Mouse (Mus musculus): ENCODE results near the gene Vmn1r215. TPM values are rescaled to one million over a fixed set of nuclear protein-coding genes. Genes with fewer than 3 reads are reported as not detected.
"Not testable (repeated sequence)": the region's sequence is repeated elsewhere in the genome, so short reads cannot be mapped to it uniquely, and the experiment has no call there.

Vmn1r215 gene
- not detected in 3 replicates for total RNA-seq (2017)

DNA sequence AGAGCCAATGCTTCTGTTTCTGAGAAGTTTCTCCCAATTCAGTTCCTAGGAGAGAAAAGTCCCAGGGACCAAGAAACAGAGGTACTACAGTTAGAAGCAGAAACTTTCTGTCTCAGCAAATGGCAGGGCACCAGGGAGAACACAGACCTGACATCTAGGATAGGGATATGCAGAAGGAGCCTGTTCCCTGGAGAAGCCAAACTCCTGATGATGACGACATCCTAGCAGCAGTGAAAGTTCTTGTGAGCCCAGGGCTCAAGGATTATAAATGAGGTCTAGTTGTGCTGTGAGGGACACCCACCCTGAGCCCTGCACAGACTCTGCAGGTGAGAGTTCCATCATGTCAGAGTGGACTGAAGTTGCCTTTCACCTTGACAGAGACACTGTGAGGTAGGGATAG, at the start of gene Vmn1r215:
TSS of gene Vmn1r215 (plus strand) at position 301 of the 400 bp plus-strand sequence.
- ATAC-seq (replicated peaks; ENCODE audit: insufficient number of reproducible peaks, low FRiP score, low TSS enrichment, poor library complexity, severe bottlenecking) = no peak

DNA sequence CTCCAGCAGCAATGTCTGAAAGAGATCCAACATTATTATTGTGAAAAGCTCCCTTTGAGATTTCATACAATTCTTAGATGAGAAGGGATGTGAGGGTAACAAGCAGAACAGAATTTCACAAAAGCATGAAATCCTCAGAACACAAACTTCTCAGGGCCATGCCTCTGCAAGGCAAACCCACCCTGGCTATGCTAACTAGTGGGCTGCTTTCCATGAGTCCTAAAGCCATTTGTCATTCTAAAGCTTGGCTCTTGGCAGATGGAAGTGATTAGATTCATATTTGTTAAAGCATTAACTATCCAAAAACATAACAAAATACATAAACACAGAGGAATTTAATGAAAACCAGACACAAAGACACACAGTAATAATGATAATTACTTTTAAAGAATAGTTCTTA, 49.7 kb upstream of the Vmn1r215 start:
- ATAC-seq (replicated peaks; ENCODE audit: insufficient number of reproducible peaks, low FRiP score, low TSS enrichment, poor library complexity, severe bottlenecking) = no peak

DNA sequence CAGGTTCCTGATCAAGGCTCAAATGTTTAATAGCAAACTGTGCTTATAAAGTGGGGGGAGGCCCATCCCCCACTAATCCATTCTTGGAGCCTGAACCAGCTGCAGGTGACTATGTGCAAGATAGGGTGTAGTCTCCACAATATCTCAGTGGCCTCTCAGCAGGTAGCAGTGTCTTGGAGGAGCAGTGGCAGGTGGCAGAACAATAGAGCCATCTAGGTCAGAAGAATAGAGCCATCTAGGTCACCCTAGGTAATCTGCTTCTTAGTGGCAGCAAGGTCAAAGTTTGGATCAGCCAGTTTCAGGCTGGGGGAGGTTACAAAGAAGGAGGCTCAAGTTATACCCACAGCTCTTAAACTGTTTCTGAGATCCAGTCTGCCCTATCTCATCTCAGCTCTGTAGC, 43.0 kb upstream of the Vmn1r215 start:
- ATAC-seq (replicated peaks; ENCODE audit: insufficient number of reproducible peaks, low FRiP score, low TSS enrichment, poor library complexity, severe bottlenecking) = no peak

- ATAC-seq (replicated peaks; ENCODE audit: insufficient number of reproducible peaks, low FRiP score, low TSS enrichment, poor library complexity, severe bottlenecking) = no peak
These were observed 37.7 kb upstream of the Vmn1r215 start, which contains the start of gene Vmn1r214 for GRCm38 (mm10) chr13:23030118-23030517. Vmn1r214 (plus strand) TSS chr13:23030418.

DNA sequence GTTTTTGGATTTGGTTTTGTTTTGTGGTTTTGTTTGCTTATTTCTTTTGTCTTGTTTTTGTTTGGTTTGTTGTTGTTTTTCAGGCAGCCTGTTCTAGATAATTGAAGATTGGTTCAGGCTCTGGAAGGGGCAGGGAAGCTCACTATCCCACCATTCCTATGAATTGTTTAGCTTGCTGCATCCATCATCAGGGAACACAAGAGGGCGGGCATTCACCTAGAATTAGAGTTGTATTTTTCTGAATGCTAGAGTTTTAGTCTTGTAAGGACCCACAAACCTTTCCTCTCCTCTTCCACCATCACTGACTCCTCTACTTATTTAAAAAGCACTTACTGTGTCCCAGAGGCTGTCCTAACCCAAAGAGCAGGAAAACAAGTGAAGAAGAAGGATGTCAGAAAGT, 10.0 kb upstream of the Vmn1r215 start:
- no peak for ATAC-seq (replicated peaks; ENCODE audit: insufficient number of reproducible peaks, low FRiP score, low TSS enrichment, poor library complexity, severe bottlenecking)

DNA sequence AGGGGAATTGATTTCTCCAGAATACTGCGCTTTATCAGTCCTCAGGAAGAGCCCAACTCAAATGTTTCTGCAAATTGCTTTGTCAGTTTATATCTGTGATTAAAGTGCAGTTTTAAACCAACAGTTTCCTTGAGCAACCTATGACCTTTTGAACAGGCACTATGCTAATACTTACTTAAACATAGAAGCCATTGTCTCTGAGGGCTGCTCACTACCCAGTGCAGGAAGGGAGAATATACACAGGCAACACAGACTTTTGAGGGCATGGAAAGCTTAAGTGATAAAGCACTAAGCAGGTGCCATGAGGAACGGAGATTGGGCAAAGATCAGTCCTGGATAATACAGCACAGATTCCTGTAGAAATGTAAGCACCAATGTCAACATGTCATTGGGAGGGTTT, 1.5 kb downstream of the Vmn1r215 start:
- no peak for ATAC-seq (replicated peaks; ENCODE audit: insufficient number of reproducible peaks, low FRiP score, low TSS enrichment, poor library complexity, severe bottlenecking)

DNA sequence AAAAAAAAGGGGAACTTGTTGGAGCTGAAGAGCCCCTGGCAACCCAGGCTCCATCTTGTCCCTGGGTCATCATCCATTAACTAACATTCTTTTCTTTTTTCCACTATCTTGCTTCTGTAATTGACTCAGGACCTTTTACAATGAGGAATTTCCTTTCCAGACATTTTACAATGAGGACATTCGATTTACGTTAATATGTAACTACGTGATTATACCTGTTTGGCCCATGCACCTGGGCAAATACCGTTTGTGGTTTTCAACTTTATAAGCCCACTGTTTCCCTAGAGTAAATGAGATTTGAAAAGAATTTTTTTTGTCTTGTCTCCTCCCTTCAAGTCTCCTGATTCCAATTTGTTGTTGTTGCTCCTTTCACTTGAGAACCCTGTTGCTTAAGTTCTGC, 26.6 kb downstream of the Vmn1r215 start:
- ATAC-seq (replicated peaks; ENCODE audit: insufficient number of reproducible peaks, low FRiP score, low TSS enrichment, poor library complexity, severe bottlenecking) = no peak

- ATAC-seq (replicated peaks; ENCODE audit: insufficient number of reproducible peaks, low FRiP score, low TSS enrichment, poor library complexity, severe bottlenecking) = not testable (repeated sequence)
These were observed 50.3 kb downstream of the Vmn1r215 start, which contains the start of gene Vmn1r217 for GRCm38 (mm10) chr13:23118126-23118525. Vmn1r217 (minus strand) TSS chr13:23118226.

GRCm38 (mm10) chr13:23120611-23121010, 52.8 kb downstream of the Vmn1r215 start:
- ATAC-seq (replicated peaks; ENCODE audit: insufficient number of reproducible peaks, low FRiP score, low TSS enrichment, poor library complexity, severe bottlenecking) = no peak

Other genes with a start within 250 kb of the Vmn1r215 start
- not detected in 3 replicates for gene Vmn1r210, start 236.7 kb upstream of the Vmn1r215 start, total RNA-seq (2017)
- not detected in 3 replicates for gene Vmn1r211, start 210.5 kb upstream of the Vmn1r215 start, total RNA-seq (2017)
- not detected in 3 replicates for gene Vmn1r212, start 183.8 kb upstream of the Vmn1r215 start, total RNA-seq (2017)
- gene Vmn1r213, start 60.4 kb upstream of the Vmn1r215 start, total RNA-seq (2017) = not detected in 3 replicates
- not detected in 3 replicates for gene Vmn1r214, start 37.6 kb upstream of the Vmn1r215 start, total RNA-seq (2017)
- gene Vmn1r217, start 50.2 kb downstream of the Vmn1r215 start, total RNA-seq (2017) = not detected in 3 replicates
- gene Vmn1r218, start 65.1 kb downstream of the Vmn1r215 start, total RNA-seq (2017) = 0.11 TPM in 1 of 3 replicates, not detected in the others
- gene Vmn1r219, start 91.3 kb downstream of the Vmn1r215 start, total RNA-seq (2017) = 0.11 TPM in 1 of 3 replicates, not detected in the others
- not detected in 3 replicates for gene Vmn1r220, start 120.0 kb downstream of the Vmn1r215 start, total RNA-seq (2017)
- not detected in 3 replicates for gene Vmn1r221, start 146.1 kb downstream of the Vmn1r215 start, total RNA-seq (2017)
- not detected in 3 replicates for gene Vmn1r222, start 167.9 kb downstream of the Vmn1r215 start, total RNA-seq (2017)
- not detected in 3 replicates for gene Vmn1r223, start 179.1 kb downstream of the Vmn1r215 start, total RNA-seq (2017)